Mouse (Mus musculus): ENCODE results near the gene Dgkg.

Gene Dgkg

DNA sequence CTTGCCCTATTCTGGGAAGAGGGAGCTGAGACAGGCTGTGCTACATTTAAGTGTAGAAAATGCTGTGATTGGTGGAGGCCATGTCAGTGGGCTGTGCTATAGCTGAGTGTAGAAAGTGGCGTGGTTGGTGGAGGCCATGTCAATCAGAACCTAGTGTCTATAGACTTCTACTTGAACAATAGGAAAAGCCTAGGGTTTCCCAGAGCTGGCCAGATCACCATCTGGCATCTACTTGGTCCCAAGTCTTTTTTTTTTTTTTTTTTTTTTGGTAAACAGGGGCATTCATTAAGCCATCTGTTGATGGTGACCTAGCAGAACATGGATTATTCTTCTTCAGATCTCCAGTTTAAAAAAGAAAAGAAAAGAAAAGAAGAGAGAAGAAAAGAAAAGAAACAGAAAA lies 60.6 kb downstream of the Dgkg start:
- no peak for DNase-seq (ENCODE audit: low read depth)

DNA sequence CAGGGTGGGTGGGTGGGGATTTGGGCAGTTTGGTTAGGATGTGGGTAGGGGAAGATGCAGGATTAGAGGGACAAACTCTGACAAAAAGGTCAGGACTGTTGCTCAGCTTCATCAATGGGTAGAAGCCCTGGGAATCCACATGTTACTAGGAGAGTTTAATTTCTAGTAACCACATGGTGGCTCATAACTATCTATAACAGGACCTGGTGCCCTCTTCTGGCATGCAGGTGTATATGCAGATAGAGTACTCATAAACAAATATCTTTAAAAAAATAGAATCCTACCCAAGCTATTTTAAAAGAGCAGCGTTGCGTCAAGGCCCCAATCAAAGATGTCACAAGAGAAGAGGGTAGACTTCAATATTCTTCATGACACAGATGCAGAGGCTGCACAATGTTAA lies 63.1 kb downstream of the Dgkg start:
- no peak for DNase-seq (ENCODE audit: low read depth)

DNA sequence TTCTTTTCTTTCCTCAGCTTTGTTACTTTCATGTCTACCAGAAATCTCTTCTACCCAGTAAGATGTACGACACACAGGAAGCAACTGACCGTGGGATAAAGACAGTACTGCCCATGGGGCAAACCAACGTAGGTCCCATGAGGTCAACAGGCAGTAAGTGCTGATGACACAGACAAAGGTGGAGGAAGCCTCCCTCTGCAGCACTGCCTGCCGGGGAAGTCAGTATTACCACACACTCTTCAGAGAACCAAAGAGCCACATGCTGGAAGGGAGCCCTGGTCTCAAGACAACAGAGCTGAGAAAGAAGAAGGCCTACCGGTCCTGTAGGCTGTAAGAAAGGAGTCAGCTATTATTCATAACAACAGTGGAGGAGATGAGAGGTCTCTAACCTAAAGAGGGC lies 67.4 kb downstream of the Dgkg start:
- DNase-seq (ENCODE audit: low read depth): no peak

DNA sequence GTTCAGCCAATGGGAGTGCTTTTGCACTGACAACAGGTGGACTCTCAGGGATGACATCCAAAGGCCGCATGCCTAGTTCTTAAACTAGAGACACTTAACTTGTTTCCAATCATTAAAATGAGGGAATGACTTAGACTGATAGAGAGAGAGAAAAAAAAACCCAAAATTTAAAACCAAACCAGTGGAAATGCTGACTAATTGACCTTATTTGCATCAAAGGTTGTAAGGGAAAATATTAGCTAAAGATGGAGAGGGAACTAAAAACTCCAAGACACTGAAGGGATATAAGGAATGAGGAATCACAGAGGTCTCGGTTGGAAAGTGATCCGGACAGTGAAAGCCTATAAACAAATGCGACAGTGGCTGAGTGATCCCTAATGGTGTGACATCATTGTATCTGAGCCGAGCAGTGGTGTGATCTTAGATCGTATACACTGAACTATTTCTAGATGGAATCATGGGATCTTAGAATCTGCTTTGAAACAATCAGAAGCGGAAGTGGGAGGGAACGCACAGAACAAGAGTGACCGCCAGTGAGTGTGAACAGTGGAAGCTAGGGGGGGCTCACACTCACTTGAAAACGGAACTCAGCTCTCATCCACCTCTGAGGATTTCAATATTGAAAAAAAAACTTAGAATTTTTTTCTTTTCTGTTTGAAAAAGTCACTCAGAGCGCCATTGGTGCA lies 70.7 kb downstream of the Dgkg start:
- no peak for DNase-seq (ENCODE audit: low read depth)

DNA sequence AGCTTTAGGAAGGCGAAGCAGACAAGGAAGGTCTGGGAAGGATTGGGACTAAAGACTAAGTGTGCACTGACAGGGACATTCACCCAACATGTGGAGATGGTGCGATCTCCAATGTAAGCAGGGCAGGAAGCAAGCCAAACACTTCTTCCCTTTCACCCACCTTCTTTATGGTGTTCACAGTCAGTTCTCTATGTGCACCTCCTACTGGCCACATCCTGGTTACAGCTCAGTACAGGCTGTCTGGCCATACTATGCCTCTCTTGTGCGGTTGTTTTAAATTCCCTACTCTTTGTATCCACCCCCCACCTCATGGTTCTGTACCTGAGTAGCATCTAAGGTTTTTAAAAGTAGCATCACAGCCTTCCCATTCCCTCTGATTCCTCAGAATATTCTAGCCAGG lies 71.5 kb downstream of the Dgkg start:
- no peak for DNase-seq (ENCODE audit: low read depth)

DNA sequence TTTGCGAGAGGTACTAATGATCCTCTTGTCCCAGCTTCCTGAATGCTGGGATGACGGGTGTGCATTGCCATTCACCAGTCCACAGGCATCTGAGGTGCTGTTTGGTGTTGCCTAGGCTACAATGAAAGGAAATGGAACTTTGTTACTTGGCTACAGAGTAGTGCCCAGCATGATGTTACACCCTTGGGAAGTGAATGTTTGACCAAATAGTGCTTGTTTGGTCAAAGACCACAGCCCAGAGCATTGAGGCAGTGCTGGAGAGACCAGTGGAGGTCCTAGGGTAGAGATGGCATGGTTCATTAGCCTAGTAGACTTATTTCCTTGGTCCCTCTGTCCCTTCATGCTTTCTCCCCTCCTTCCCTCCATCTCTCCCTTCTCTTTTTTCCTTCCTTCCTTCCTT lies 73.6 kb downstream of the Dgkg start:
- DNase-seq (ENCODE audit: low read depth): no peak

DNA sequence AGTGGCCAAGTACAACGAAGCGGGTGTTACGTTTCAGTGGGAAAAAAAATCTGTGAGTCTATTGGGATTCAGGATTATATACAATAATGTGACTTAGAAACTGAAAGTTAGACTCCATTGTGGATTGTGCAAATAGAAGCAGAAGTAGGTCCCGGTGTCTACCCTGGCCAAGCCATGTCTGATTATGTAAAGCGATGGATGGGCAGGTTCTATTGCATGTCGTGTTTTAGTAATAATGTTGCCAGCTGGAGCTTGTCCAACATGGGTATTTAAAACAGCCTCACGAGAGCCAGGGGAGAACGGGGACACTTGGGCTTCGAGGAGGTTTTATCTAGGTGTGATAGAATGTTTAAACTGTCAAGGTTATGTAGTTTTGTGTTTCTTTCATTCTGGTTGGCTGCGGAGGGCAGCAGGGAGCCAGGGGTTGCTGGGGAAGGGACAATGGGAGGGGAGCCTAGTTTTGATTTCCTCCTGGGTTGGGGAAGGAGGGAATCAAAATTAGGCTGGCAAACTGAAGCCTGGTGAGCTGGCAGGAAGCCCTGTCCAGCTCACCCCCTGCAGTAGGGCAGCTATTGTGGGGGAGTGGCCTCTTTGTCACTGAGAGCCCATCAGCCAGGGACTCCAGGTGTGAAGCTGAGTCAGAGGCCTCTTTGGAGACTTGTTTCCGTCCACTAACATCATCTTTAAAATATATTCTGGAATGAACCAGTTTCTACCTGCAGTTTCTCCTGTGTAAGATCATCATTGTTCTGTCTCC lies 74.7 kb downstream of the Dgkg start:
- DNase-seq (ENCODE audit: low read depth): no peak

DNA sequence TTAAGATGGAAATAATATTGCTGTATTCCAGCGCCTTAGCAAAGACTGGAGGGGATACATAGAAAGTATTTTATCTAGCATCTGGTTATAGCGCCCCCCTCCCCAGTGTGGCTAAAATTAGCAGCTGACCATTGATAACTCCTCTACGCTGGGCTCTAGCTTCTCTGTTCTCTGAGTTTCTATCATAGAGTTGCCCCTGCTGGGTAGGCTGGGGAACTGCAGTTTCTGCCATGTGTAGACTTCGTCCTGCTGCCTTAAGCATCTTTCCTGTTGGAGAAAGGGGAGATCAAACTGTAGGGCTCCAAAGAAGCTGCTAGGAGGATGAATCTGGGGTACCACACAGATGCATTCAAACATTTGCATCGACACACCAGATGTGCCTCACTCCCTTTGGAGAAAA lies 76.9 kb downstream of the Dgkg start:
- no peak for DNase-seq (ENCODE audit: low read depth)

DNA sequence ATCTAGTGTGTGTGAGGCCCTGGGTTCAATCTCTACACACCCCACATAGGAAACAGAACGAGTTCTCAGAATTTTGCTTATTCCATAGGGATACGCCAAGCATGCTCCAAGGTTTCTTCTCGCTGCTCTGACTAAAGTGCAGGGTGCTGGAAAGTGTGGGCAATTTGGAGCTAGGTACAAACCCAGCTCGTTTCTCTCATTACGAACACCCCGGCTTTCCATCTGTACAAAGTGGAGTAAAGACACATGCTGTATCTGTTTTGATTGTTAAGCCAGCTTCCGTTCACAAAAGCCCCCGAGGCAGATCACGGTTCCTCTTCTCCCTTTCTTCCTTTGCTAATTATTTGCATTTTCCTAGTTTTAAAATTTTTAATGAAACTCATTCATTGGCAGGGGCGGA lies 78.1 kb downstream of the Dgkg start:
- DNase-seq (ENCODE audit: low read depth): no peak

DNA sequence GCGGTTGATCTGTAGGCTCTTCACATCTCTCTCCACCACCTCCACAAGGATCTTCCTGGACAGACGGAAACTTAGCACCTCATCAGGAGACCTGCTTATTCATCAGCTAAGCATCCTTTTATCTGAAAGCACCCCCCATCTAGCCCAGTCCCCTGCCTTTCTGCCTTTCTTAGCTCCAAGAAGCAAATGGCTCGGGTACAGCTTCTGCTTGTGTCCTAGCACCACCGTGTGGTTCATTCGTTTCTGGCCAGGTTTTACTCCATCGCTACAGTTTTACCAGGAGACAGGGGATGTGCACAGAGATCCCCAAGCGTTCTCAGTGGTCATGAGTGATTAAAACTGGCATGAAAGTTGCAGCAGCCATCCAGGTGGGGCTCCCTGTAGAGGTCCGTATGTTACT lies 79.4 kb downstream of the Dgkg start:
- no peak for DNase-seq (ENCODE audit: low read depth)

DNA sequence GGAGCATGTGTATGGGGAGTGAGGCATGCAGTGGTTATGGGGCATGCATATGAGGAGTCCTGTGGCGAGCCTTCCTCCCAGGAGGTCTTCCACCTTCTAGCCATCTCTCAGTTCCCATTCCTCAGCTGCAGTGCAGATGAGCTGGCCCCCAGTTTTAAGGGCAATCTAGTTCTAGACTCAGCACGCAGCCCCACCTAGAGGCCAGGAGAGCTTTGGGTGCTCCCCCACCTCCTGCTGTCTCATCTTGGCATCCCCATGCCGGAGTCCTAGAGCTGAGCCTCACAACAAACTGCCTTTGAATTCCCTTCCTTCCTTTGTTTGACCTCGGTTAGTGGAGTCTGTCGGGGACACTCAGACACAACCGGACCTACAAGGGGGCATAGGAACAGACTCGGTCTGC lies 82.9 kb downstream of the Dgkg start:
- no peak for DNase-seq (ENCODE audit: low read depth)

DNA sequence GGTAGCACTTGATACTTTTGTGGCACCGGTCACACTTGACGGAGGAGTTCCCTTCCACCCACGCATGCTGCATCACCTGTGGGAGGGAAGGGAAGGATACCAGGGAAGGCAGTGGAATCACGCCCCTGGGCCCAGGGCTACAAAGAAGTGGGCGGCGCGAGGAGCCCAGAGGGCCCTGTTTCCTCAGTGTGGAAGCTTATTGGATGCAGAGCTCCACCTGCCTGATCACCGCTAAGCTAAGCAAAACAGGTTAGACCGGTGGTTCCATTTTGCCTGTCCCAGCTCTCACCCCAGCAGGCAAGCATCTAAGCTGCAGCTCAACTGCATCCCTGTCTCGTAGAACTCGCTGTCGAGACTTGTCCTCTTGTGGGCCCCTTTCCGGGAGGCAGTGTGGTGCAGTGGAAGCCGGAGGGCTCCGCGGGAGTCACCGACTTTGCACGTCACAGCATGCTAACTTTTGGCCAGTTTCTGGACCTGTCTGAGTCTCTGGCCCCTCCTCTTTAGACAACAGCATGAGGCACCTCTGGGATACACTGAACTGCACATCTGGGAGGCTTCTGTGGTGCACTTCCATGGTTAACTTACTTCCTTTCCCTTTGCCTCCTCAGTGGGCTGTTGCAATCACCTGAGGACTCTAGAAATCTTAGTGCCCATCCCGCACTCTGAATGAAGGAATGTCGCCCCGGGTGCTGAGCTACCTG lies 84.2 kb downstream of the Dgkg start:
- DNase-seq (ENCODE audit: low read depth): no peak

DNA sequence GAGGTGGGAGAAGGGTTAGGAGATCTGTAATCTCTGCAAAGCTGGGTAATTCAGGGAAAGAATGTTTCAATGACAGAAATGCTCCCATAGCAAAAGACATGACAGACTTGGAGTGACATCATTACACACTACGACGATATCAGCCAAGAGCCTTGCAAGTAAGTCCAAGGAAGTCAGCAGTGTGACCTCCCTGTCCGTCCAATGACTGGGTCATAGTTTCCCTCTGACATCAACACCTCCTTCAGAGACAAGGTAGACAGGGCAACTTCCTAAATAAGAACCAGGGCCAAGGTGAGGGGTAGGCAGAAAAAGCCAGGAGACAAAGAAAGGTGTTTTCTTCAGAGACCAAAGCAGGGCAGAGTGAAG lies 92.1 kb downstream of the Dgkg start:
- DNase-seq (ENCODE audit: low read depth): no peak

DNA sequence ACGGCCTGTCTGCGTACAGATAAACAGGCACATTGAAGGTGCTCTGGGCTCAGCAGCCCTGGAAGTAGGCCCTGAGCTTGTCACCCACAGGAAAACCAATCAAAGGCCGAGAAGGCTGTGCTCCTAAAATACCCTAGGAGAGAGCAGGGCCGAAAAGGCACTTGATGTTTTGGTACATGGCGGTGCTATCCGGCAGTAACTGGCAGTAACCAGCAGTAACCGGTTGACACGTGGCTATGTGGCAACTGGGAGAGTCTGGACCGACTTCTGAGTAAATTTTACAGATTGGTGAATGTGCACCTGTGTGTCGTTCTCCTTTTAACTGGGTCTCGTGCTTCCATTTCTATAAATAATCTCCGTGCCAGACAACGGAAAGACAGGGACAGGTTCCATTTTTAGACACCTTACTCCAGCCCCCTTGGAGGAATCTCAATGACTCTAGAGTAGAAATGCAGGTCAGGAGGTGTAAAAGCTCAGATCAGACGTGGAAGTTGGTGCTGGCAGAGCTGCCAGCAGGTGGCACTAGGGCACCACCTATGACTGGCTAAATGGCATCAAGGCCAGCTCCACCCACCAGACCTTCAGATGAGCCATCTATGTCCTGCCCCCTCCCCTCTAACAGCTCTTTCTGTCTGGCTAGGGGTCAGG lies 92.6 kb downstream of the Dgkg start:
- DNase-seq (ENCODE audit: low read depth): peak; percentile 27

DNA sequence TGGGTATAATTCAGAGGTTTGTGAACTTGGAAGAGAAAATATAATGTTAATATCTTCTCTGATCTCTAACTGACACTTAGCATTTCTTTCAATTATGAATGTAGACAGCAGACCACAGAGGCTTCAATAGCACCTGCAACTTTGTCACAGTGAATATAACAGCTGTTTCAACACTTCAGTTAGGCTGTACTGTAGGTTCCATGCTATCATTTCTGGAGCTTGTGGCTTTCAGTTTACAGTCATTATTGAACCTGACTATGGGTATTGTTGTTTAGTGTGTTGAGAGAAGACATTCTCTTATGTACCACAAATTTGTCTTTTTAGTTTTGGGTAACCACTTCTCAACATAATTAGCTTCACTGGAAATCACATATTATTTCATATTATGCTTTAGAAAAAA lies 93.4 kb downstream of the Dgkg start:
- DNase-seq (ENCODE audit: low read depth): no peak

DNA sequence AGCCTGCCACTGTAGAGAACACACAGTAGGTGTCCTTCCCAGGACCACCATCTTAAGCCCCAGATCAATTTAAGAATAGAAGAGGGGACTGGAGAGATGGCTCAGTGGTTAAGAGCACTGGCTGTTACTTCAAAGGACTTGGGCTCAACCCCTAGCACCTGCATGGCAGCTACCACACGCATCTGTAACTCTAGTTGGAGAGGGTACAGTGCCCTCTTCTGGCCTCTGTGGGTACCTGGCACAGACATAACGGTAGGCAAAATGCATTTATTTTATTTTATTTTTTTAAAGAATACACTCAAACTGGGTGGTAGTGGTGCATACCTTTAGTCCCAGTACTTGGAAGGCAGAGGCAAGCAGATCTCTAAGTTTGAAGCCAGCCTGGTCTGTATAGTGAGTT lies 102.0 kb downstream of the Dgkg start:
- peak; percentile 19 for DNase-seq (ENCODE audit: low read depth)

DNA sequence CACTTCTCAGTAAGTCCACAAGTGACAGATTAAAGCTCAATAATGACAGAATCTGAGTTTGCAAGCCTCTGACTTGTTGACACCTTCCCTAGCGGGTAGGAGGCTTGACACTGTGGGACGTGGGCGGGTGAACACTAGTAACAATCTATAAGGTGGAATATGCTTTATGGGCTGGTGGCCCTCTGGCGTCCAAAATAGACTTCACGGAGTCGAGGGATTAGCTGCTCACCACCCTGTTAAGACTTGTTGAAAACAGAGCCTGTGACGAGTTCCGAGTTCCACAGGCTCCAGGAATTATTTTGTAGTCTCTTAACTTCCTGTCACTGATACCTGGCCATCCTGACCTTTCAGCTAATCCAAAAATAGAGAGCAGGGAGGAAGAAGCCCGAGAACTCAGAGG lies 104.7 kb downstream of the Dgkg start:
- DNase-seq (ENCODE audit: low read depth): no peak

DNA sequence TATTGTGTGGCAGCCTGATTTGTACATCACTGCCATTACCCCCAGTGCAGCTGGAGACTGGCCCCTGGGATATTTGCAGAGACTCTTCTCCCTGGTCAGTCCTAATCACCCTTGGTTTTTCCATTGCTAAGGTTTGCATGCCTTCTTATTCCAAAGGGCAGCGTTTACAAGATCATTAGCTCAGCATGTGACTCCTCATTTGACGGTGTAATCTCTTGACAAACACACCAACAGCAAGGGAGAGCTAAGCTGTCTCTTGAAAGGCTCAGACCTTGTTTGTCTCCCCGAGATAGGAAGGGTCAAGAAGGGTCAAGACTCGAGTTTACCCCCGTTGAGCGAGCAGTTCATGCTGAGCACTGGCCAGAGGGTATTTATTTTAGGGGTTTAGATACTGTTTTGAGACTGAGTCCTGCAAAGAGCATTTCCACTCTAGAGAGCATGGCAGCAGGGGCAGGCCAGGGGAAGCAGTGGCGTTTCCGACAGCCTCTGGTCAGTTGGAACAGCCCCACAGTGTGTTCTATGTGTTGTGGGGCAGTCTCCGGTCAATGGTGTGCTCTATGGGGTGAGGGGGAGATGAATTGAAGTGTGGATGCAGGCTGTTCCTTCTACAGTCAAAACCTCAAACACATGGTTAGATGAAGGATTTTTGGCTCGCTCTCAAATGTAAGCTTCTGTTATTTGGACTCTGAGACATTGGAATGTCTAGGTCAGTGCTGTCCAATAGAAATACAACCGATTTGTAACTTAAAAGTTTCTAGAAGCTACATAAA lies 105.6 kb downstream of the Dgkg start:
- no peak for DNase-seq (ENCODE audit: low read depth)

DNA sequence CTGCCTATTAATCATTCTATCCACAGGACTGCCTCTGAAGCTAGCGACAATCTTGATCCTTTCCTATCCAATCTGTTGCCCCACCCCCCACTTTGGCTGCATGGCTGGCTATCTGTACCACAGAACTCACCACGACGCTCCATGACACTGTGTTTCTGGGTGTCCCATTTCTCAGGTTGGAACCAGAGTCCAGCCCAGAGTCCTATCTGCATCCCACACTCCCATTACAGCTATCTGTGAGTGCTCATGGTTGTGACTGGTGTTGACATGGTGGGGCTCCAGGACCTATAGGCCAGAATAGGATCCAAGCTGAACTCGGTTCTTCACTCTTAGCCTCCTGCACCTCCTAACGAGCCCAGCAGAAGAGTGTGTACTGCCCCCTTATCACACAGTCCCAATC lies 107.7 kb downstream of the Dgkg start:
- DNase-seq (ENCODE audit: low read depth): peak; percentile 7

DNA sequence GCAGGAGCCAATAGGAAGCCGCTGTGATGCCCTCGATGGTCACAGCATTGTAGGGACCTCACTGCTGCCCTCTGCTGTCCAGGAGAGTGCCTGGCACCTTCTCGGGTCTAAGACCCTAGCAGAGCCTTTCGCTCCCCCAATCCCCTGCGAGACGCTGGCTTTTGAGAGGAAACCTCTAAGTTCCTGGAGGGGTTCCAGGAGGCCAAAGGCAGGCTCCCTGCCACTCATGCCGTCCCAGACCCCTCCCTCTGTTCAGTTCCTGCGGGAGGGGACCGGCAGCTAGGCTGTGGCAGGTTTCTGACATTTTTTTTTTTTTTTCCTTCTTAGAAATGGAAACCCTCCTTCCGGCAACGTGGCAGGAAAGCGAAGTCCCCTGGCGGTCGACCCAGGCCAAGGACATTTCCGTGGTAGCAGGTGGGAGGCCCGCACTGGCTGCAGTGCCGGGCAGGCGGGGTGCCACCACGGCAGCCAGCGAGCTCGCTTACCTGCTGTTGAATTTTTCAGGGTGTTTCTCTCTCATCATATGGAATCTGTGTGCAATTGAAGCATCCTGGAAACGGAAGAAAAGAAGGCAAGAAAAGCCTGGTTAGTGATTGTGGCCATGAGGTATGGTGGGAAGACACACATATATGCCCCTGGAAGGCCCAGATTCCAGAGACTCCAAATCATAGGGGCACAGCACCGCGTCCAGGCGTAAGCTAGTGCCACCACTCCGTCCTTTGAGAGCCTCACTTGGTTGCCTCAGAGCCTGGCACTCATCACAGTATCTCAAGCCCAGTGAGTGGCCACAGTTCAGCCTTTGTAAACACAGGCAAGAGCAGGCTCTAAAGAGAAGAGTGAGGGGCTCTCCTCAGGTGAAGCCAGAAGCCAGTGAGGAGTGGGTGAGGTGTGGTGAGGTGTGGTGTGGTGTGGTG lies 108.6 kb downstream of the Dgkg start:
- peak; percentile 55 for DNase-seq (ENCODE audit: low read depth)

DNA sequence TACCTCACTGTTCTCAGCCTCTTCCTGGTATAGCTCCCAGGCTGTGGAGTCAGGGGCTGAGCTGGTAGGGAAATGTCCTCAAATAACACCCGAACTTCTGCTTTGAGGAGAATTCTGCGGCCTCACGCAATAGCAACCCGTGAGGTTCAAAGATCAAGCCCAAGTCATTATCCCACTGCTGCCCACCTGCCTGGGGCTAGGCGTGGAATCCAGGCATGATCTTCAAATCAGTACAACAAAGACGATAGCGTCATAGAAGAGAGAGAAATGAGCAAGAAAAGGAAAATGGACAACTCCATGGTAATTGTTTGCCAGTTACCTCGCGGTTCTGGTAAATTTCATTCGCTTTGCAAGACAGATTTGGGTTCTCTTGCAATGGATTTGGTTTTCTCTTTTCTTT lies 109.3 kb downstream of the Dgkg start:
- no peak for DNase-seq (ENCODE audit: low read depth)

Data from c-Kit-positive CD71-positive TER-119-negative erythroid progenitor cells, embryonic 14.5 days (primary cell).